Mouse (Mus musculus) CH12.LX (cell line): ENCODE measurements at regions not wholly inside any gene's neighbourhood (a gene's known extent, or its start where the extent isn't known, plus 50 kb on each side); places are given as distances from the start of the nearest gene placed in this dataset.

Experiments
- DNase-seq: peaks from one replicate; pipeline ENCODE4 v3.0.0-alpha.2; 2013; ENCODE audit errors: extremely low read depth
- H3K27ac ChIP-seq: 2 replicates; pipeline ENCODE4 v1.5.1; 2012; ENCODE audit warnings: low read depth, mild to moderate bottlenecking, control low read depth, moderate library complexity; ENCODE audit not compliant: insufficient read depth
- H3K27me3 ChIP-seq: replicated peaks from 2 replicates; pipeline ENCODE3; 2012; ENCODE audit warnings: inconsistent platforms
- H3K36me3 ChIP-seq, 2 experiments: replicated peaks in 1 of 2; 2 replicates each; pipeline versions ENCODE3 to v1.6.1; 2012; ENCODE audit warnings: inconsistent platforms in 1 of 2, low read length in 1 of 2, mild to moderate bottlenecking in 1 of 2, mixed read lengths in 1 of 2, moderate library complexity in 1 of 2; ENCODE audit not compliant: control insufficient read depth in 1 of 2, insufficient read depth in 1 of 2
- H3K4me1 ChIP-seq, 2 experiments: 2 replicates each; pipeline ENCODE4 v1.6.1; 2012; ENCODE audit warnings: inconsistent platforms in 1 of 2, moderate library complexity in 1 of 2; ENCODE audit not compliant: insufficient read depth in 2 of 2, control insufficient read depth in 1 of 2
- H3K4me2 ChIP-seq: 2 replicates; pipeline ENCODE4 v1.6.1; 2012; ENCODE audit warnings: low read depth, mild to moderate bottlenecking, control low read depth; ENCODE audit not compliant: poor library complexity, insufficient read depth, severe bottlenecking
- H3K4me3 ChIP-seq, 3 experiments: fragments of 150-350 bp in 1 of 3; sonication (generic) in 1 of 3; replicated peaks in 1 of 3; 2 replicates each; pipeline versions ENCODE3 to v1.5.1; 2011 to 2012; ENCODE audit warnings: low read depth in 2 of 3, low read length in 2 of 3, mild to moderate bottlenecking in 2 of 3, moderate library complexity in 2 of 3, control low read depth in 1 of 3, improper control_type of control experiment in 1 of 3, inconsistent platforms in 1 of 3, mixed read lengths in 1 of 3; ENCODE audit not compliant: poor library complexity in 1 of 3
- H3K79me2 ChIP-seq: replicated peaks from 2 replicates; pipeline ENCODE4 v1.6.1; 2012; ENCODE audit warnings: mild to moderate bottlenecking, moderate library complexity; ENCODE audit not compliant: control insufficient read depth, poor library complexity, insufficient read depth, severe bottlenecking; ENCODE audit errors: extremely low read depth
- H3K9ac ChIP-seq: 2 replicates; pipeline ENCODE4 v1.6.1; 2012; ENCODE audit warnings: low read depth, mild to moderate bottlenecking, control low read depth, moderate library complexity; ENCODE audit not compliant: insufficient read depth
- H3K9me3 ChIP-seq: replicated peaks from 2 replicates; pipeline ENCODE3; 2012; ENCODE audit warnings: low read length, inconsistent platforms, mixed read lengths
- CHD2 ChIP-seq: IDR thresholded peaks from 2 replicates; pipeline ENCODE4 v1.6.1; 2011; ENCODE audit warnings: low read length, improper control_type of control experiment
- E2F4 ChIP-seq: IDR thresholded peaks from 2 replicates; pipeline ENCODE4 v1.6.1; 2011; ENCODE audit warnings: low read depth, low read length, improper control_type of control experiment; ENCODE audit not compliant: insufficient replicate concordance
- ELF1 ChIP-seq: IDR thresholded peaks from 2 replicates; pipeline ENCODE4 v1.6.1; 2014; ENCODE audit warnings: low read depth, mild to moderate bottlenecking, inconsistent platforms, low read length, improper control_type of control experiment
- ETS1 ChIP-seq: conservative IDR thresholded peaks from 2 replicates; pipeline ENCODE4 v1.6.1; 2012; ENCODE audit warnings: low read depth, mild to moderate bottlenecking, inconsistent platforms, low read length, improper control_type of control experiment, moderate library complexity
- GABPA ChIP-seq: IDR thresholded peaks from 2 replicates; pipeline ENCODE4 v1.6.1; 2012; ENCODE audit warnings: low read depth, low read length, improper control_type of control experiment, inconsistent platforms; ENCODE audit not compliant: insufficient replicate concordance
- MAFK ChIP-seq: IDR thresholded peaks from 2 replicates; pipeline ENCODE4 v1.6.1; 2011; ENCODE audit warnings: low read length, improper control_type of control experiment; ENCODE audit not compliant: insufficient replicate concordance
- MEF2A ChIP-seq: IDR thresholded peaks from 2 replicates; pipeline ENCODE4 v1.6.1; 2014; ENCODE audit warnings: low read depth, mild to moderate bottlenecking, inconsistent platforms, low read length, improper control_type of control experiment, borderline replicate concordance
- MXI1 ChIP-seq: IDR thresholded peaks from 2 replicates; pipeline ENCODE4 v1.6.1; 2011; ENCODE audit warnings: mild to moderate bottlenecking, low read depth, low read length, improper control_type of control experiment
- MYC ChIP-seq: IDR thresholded peaks from 2 replicates; pipeline ENCODE4 v1.6.1; 2011; ENCODE audit warnings: low read depth, mild to moderate bottlenecking, improper control_type of control experiment, low read length
- NELFE ChIP-seq: IDR thresholded peaks from 2 replicates; pipeline ENCODE4 v1.6.1; 2011; ENCODE audit warnings: low read depth, low read length, improper control_type of control experiment
- NRF1 ChIP-seq: IDR thresholded peaks from 2 replicates; pipeline ENCODE4 v1.6.1; 2014; ENCODE audit warnings: low read depth, mild to moderate bottlenecking, inconsistent platforms, low read length, improper control_type of control experiment, moderate library complexity
- PAX5 ChIP-seq: IDR thresholded peaks from 2 replicates; pipeline ENCODE4 v1.6.1; 2012; ENCODE audit warnings: low read length, inconsistent platforms, mixed read lengths
- SIN3A ChIP-seq: IDR thresholded peaks from 2 replicates; pipeline ENCODE4 v1.6.1; 2012; ENCODE audit warnings: low read length, improper control_type of control experiment, inconsistent platforms
- TBP ChIP-seq: conservative IDR thresholded peaks from 2 replicates; pipeline ENCODE4 v1.6.1; 2011; ENCODE audit warnings: low read depth, low read length, improper control_type of control experiment
- TCF12 ChIP-seq: IDR thresholded peaks from 2 replicates; pipeline ENCODE4 v1.6.1; 2014; ENCODE audit warnings: low read depth, mild to moderate bottlenecking, inconsistent platforms, low read length, improper control_type of control experiment
- UBTF ChIP-seq: IDR thresholded peaks from 2 replicates; pipeline ENCODE4 v1.6.1; 2012; ENCODE audit warnings: low read depth, mild to moderate bottlenecking, inconsistent platforms, low read length, improper control_type of control experiment, moderate library complexity
- ZC3H11A ChIP-seq: IDR thresholded peaks from 2 replicates; pipeline ENCODE4 v1.6.1; 2012; ENCODE audit warnings: low read depth, mild to moderate bottlenecking, inconsistent platforms, low read length, improper control_type of control experiment
- ZMIZ1 ChIP-seq: IDR thresholded peaks from 2 replicates; pipeline ENCODE4 v1.6.1; 2012; ENCODE audit warnings: low read depth, mild to moderate bottlenecking, inconsistent platforms, low read length, improper control_type of control experiment
- ZNF384 ChIP-seq: IDR thresholded peaks from 2 replicates; pipeline ENCODE4 v1.6.1; 2012; ENCODE audit warnings: low read depth, low read length, improper control_type of control experiment, inconsistent platforms
- dilution Hi-C: fragments of 300-500 bp; cut with MboI; formaldehyde crosslinking; loops from 2 replicates; pipeline ENCODE4 v1.14.3; 2020; ENCODE audit warnings: low sequenced_read_pairs; ENCODE audit not compliant: extremely low pct_unique_long_range_greater_than_20kb, extremely low pct_ligation_motif_present
- in situ Hi-C: fragments of 300-500 bp; cut with MboI; formaldehyde crosslinking; loops from 3 replicates; pipeline ENCODE4 v1.14.3; 2019; ENCODE audit warnings: low sequenced_read_pairs, low pct_ligation_motif_present, low pct_unique_long_range_greater_than_20kb, mixed read lengths

DNA sequence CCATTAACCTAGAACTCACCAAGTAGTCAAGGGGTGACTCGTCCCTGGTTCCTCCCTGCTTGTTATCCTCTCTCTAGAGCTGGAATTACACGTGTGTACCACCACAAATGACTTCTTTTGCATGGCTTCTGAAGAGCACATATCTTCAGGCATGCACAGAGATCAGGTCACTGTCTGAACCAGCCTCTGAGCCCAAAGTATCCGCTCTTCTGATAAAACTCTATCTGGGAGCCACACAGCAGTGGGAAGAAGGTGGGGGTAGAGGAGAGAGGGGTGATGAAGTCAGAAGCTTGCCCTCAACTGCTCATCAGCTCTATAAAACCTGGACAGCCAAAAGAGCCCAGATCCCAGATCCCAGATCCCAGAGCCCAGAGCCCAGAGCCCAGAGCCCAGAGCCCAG lies 301.9 kb upstream of the 1700056E22Rik start:
- no peak overlapping the region for H3K27ac ChIP-seq
- in situ Hi-C loops = no loop called here
- H3K4me2 ChIP-seq = no peak overlapping the region
- no peak overlapping the region for H3K4me3 ChIP-seq
- dilution Hi-C loops = no loop called here
- no peak overlapping the region for H3K9ac ChIP-seq
- no peak for DNase-seq
- H3K9me3 ChIP-seq = no peaks in the 10 kb centered on the region
- H3K4me1 ChIP-seq = no peaks in the 10 kb centered on the region
- TF ChIP-seq UBTF = no peak
- TF ChIP-seq ZC3H11A = no peak
- TF ChIP-seq PAX5 = no peak
- TF ChIP-seq CHD2 = no peak
- no peak for TF ChIP-seq MXI1
- no peak for TF ChIP-seq MYC
- TF ChIP-seq NRF1 = no peak
- no peak for TF ChIP-seq MAFK
- TF ChIP-seq ZNF384 = no peak
- TF ChIP-seq, all 38 proteins: peak for 0
- H3K27me3 ChIP-seq = no peaks in the 10 kb centered on the region
- H3K79me2 ChIP-seq = no peaks in the 10 kb centered on the region
- H3K36me3 ChIP-seq = no peaks in the 10 kb centered on the region

DNA sequence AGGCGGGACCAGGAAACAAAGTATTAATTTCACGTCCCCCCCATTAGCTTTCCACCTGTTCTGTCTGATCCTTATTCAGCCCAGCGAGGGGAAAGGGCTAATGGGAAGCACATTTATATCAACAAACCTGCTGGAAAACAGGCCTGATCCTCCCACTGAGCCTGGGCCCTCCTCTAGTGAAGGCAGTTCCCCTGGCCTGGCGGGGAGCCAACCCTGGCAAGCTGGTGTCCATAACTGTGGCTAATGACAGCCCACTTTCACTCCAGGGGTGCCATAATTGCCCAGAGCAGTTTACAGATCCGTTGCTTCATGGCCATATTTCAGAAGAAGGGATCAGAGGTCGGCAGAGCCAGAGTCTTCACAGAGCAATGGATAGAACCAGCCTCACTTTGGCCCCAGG lies 301.2 kb upstream of the 1700056E22Rik start:
- Histone ChIP-seq H3K9me3 (no peaks in the 10 kb centered on the region), H3K4me1 (no peaks in the 10 kb centered on the region), H3K4me2 (no peak overlapping the region), H3K27ac (no peak overlapping the region), H3K9ac (no peak overlapping the region), H3K27me3 (no peaks in the 10 kb centered on the region), H3K36me3 (no peaks in the 10 kb centered on the region), H3K79me2 (no peaks in the 10 kb centered on the region), H3K4me3 (no peak overlapping the region)
- no peak for TF ChIP-seq NRF1
- TF ChIP-seq ETS1 = no peak
- TF ChIP-seq TCF12 = no peak
- TF ChIP-seq MXI1 = no peak
- no peak for TF ChIP-seq NELFE
- TF ChIP-seq SIN3A = no peak
- TF ChIP-seq E2F4 = no peak
- TF ChIP-seq ELF1 = no peak
- TF ChIP-seq ZMIZ1 = no peak
- TF ChIP-seq TBP = no peak
- TF ChIP-seq CHD2 = no peak
- no peak for TF ChIP-seq MAFK
- no peak for TF ChIP-seq MEF2A
- TF ChIP-seq ZC3H11A = no peak
- no peak for TF ChIP-seq GABPA
- no peak for TF ChIP-seq UBTF
- no peak for DNase-seq
- in situ Hi-C loops = no loop called here
- dilution Hi-C loops = no loop called here
